Mouse (Mus musculus) liver, postnatal 0 days (tissue): ENCODE measurements around the gene Samd8. TPM values are rescaled to one million over a fixed set of nuclear protein-coding genes. Genes with fewer than 3 reads are reported as not detected.

Source experiments
- ATAC-seq: fragments of 200-750 bp; cut with Nextera tagmentation; 2 replicates; pipeline ENCODE4 v1.8.0; 2017; ENCODE audit warnings: mild to moderate bottlenecking, moderate library complexity
- DNase-seq: peaks from one replicate; pipeline ENCODE4 v3.0.0-alpha.2; 2016
- H3K27ac ChIP-seq: fragments of 300-500 bp; sonication (generic); 2 replicates; pipeline ENCODE4 v1.5.1; 2014; ENCODE audit warnings: antibody characterized with exemption, moderate library complexity, mild to moderate bottlenecking, low read depth
- H3K27me3 ChIP-seq: fragments of 300-500 bp; sonication (generic); 2 replicates; pipeline ENCODE4 v1.6.1; 2014; ENCODE audit warnings: low read length, control low read depth, mixed read lengths; ENCODE audit not compliant: insufficient read depth
- H3K36me3 ChIP-seq: fragments of 300-500 bp; sonication (generic); replicated peaks from 2 replicates; pipeline ENCODE4 v1.6.1; 2014; ENCODE audit warnings: mild to moderate bottlenecking, control low read depth, low read length, moderate library complexity, mixed read lengths; ENCODE audit not compliant: insufficient read depth
- H3K4me1 ChIP-seq: fragments of 300-500 bp; sonication (generic); 2 replicates; pipeline ENCODE4 v1.6.1; 2014; ENCODE audit warnings: antibody characterized with exemption, mild to moderate bottlenecking, control low read depth; ENCODE audit not compliant: insufficient read depth
- H3K4me2 ChIP-seq: fragments of 300-500 bp; sonication (generic); 2 replicates; pipeline ENCODE4 v1.6.1; 2014; ENCODE audit warnings: low read depth, mild to moderate bottlenecking, low read length, moderate library complexity, mixed read lengths
- H3K4me3 ChIP-seq: fragments of 300-500 bp; sonication (generic); 2 replicates; pipeline ENCODE4 v1.5.1; 2014; ENCODE audit warnings: low read depth, low read length
- H3K9ac ChIP-seq: fragments of 300-500 bp; sonication (generic); replicated peaks from 2 replicates; pipeline ENCODE4 v1.6.1; 2014; ENCODE audit warnings: mild to moderate bottlenecking, moderate library complexity
- H3K9me3 ChIP-seq: fragments of 300-500 bp; sonication (generic); 2 replicates; pipeline ENCODE4 v1.6.1; 2016; ENCODE audit warnings: mild to moderate bottlenecking, control low read depth, low read length, mixed read lengths
- CTCF ChIP-seq: sonication (generic); IDR thresholded peaks from 2 replicates; pipeline ENCODE4 v1.5.1; 2016; ENCODE audit warnings: antibody characterized with exemption, low read depth
- EP300 ChIP-seq: IDR thresholded peaks from 2 replicates; pipeline ENCODE4 v1.6.1; 2016; ENCODE audit warnings: antibody characterized with exemption, low read depth, mild to moderate bottlenecking
- WGBS: fragments of 180-500 bp; shearing (Covaris S2); extraction: QIAGEN DNeasy Blood & Tissue Kit; methylation state at CpG from one replicate; pipeline ENCODE4 v1.1.7; 2014; ENCODE audit not compliant: insufficient replicate concordance; 5-methylcytosine and 5-hydroxymethylcytosine counted together
- polyA plus RNA-seq: library from polyadenylated mRNA; unstranded; fragments of >200 nt; fragmentation: Nextera tagmentation; extraction: Ambion mirVana; gene quantifications from 2 replicates; pipeline ENCODE4 v1.2.1, GENCODE M21; 2015

The Samd8 gene
- polyA plus RNA-seq, 1 experiment from 2014 or later: 4.1 TPM

DNA sequence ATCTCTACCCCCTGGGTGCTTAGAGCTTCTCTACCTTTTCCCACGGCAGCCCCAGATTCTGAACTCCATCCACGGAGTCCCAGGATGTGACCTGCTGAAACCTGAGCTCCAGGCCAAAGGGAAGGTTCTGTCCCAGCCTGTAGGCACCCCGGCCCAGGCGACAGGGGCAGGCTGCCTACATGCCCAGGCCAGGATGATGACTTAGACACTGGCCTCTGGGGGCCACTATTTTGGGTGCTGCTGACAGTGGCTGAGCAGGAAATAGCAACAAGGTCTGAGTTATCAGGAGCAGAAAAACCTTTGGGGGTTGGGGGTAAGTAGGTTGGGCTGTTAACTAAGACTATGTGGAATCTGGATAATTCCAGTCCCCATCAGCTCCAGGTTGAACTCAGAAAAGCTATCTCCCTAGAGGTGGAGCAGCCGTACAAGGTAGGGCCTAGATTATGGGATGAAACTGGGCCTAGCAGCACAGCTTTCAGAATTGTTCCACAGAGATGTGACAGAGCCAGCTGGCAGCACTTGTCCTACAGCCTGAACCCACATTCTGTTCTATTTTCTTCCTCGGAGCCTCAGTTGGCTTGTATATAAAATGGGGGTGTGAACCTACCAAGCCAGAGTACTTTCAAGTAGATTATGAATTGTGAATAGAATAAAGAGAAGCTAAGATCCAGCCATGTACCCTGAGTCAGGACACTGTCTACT, 21.1 kb upstream of the Samd8 start:
- no peak for DNase-seq
- TF ChIP-seq EP300 (no peak), CTCF (no peak)

DNA sequence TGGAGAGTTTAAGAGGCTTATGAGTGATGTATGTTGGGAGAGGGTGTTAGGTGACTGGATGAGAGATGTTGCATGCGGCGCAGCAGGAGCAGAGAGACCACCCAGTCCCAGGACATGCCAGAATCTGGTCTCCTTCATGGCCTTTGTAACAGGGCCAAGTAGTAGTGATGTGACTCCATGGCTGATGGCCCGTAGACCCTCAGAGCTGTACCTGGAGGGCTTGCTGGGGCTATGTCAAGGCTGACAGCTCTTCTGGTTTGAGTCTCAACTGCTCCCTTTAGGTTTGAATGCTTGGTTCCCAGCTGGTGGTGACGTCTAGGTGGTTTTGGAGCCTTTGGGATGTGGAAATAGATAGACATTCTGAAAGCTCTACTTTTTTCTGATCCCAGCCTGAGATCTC, 20.4 kb upstream of the Samd8 start:
- Histone ChIP-seq H3K36me3 (no peaks in the 10 kb centered on the region), H3K4me3 (no peak overlapping the region), H3K4me1 (no peaks in the 10 kb centered on the region), H3K9me3 (peaks cover 4% of the 10 kb centered on the region; the same call in 1 of the 2 replicates), H3K4me2 (no peak overlapping the region), H3K9ac (no peak overlapping the region), H3K27me3 (no peaks in the 10 kb centered on the region), H3K27ac (no peak overlapping the region)
- TF ChIP-seq EP300: no peak
- TF ChIP-seq CTCF: no peak
- no peak for ATAC-seq
- DNase-seq: no peak
- WGBS: 84% methylated on average over 4 of the region's 4 CpGs

More for the DNA sequence above, 21.1 kb upstream of the Samd8 start:
- H3K9ac ChIP-seq: no peak overlapping the region
- 70% methylated on average over 6 of the region's 6 CpGs for WGBS
- H3K4me1 ChIP-seq: no peaks in the 10 kb centered on the region
- no peak overlapping the region for H3K4me3 ChIP-seq
- no peak overlapping the region for H3K4me2 ChIP-seq
- H3K27ac ChIP-seq: no peak overlapping the region
- peaks cover 4% of the 10 kb centered on the region; the same call in 1 of the 2 replicates for H3K9me3 ChIP-seq
- H3K27me3 ChIP-seq: no peaks in the 10 kb centered on the region
- H3K36me3 ChIP-seq: no peaks in the 10 kb centered on the region
- ATAC-seq: no peak

DNA sequence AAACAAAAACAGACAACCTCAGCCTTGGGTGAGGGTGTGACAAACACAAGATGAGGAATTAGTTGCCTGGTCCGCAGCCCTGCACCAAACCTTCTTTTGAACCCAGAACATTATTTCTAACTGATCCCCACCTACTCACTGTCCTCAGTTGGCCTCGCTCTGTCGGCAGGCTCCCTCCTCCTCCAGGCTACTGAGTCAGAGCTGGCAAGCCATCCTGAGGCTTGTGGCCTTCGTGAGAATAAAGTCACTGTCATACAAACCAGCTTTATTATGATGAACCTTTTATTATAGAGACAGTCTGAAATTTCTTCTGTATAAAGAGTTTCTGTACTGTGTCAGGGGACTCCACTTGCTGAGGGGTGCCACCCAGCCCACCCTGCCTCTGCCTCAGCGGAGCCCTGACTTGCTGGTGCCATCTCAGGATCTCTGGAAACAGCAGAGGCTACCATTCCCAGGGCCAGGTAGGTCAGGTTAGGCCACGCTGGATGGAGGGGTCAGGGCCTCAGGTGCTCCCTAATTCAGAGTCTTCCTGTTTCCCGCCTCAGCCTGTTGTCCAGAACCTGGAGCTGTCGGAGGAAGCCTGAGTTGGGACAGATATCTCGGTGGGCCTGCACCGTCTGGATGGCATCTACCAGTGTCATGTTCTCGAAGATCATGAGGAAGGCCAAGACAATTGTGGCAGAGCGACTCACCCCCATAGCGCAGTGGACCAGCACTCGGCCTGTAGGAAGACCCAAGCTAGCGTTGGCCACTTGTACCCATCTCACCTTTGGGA, 17.0 kb upstream of the Samd8 start:
- no peak overlapping the region for H3K4me3 ChIP-seq
- no peak for DNase-seq
- TF ChIP-seq EP300 (no peak), CTCF (no peak)
- H3K9ac ChIP-seq: no peak overlapping the region
- no peaks in the 10 kb centered on the region for H3K4me1 ChIP-seq
- H3K27ac ChIP-seq: no peak overlapping the region
- no peaks in the 10 kb centered on the region for H3K27me3 ChIP-seq
- no peak for ATAC-seq
- 85% methylated on average over 15 of the region's 15 CpGs for WGBS
- no peaks in the 10 kb centered on the region for H3K36me3 ChIP-seq
- no peak overlapping the region for H3K4me2 ChIP-seq
- peaks cover 4% of the 10 kb centered on the region; the same call in 1 of the 2 replicates for H3K9me3 ChIP-seq

DNA sequence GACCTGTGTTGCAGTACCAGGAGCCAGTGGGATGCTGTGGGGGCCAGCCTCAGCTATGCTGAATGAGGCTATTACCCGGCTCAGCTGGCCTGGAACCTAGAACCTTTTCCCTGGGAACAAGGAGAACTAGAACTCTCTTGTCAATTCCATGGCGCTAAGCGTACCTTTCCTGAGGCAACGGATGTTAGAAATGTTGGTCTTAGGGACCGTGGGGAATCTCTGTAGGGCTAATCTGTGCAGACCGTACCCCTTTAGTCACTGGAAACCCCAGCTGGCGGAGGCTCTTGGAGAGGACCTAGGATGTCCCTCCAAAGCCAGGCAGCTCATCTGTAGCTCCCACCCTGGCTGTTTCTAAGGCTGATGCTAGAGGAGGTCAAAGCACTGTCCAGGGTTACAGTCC, 10.0 kb upstream of the Samd8 start:
- Histone ChIP-seq H3K27ac (no peak overlapping the region), H3K27me3 (no peaks in the 10 kb centered on the region), H3K9me3 (no peaks in the 10 kb centered on the region), H3K4me2 (no peak overlapping the region), H3K9ac (no peak overlapping the region), H3K4me3 (no peak overlapping the region), H3K36me3 (no peaks in the 10 kb centered on the region), H3K4me1 (no peaks in the 10 kb centered on the region)
- 85% methylated on average over 7 of the region's 7 CpGs for WGBS
- DNase-seq (no peak), ATAC-seq (no peak)
- TF ChIP-seq CTCF (no peak), EP300 (no peak)

DNA sequence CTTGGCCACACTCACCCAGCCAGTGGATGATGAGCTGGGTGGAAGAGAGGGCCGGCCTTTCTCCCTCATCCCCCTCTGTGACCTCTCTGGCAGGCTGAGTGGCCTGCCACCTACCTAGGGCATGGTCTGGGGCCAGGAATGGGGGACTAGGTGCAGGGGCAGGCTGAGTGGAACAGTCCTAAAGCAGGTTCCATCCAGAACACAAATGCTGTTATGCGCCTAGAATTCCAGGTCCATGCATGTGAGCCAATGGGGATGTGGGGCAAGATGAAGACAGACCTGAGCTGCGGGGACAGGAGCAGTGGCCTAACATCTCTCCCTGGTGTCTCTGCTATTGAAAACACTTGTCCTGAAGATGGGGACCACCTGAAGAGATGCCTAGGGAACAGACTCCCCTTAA, 9.0 kb upstream of the Samd8 start:
- no peak for DNase-seq
- TF ChIP-seq EP300 (no peak), CTCF (no peak)

DNA sequence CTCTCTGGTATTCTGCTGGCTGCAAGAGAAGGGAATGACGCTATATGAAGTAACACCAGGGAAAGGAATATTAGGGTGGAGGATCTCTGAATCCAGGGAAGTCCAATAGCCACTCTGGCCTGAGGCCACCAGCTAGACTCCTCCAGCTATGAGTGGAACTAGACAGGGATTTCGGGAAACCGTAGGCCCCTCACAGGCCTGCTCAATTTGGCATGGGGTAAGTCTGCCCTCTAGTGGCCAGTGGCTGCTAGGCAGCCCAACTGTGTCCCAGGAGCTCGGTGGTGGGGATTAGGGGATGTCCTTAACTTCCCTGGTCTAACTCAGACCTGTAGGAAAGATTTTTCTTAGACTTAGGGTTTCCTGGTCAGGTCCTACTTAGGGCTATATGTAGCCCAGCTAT, 8.5 kb upstream of the Samd8 start:
- Histone ChIP-seq H3K9ac (no peak overlapping the region), H3K36me3 (no peaks in the 10 kb centered on the region), H3K27ac (no peak overlapping the region), H3K4me1 (no peaks in the 10 kb centered on the region), H3K27me3 (no peaks in the 10 kb centered on the region), H3K9me3 (no peaks in the 10 kb centered on the region), H3K4me3 (no peak overlapping the region), H3K4me2 (no peak overlapping the region)
- TF ChIP-seq CTCF: peak; percentile 95
- no peak for TF ChIP-seq EP300
- ATAC-seq: peak; percentile 59
- peak; percentile 81 for DNase-seq
- WGBS: 32% methylated on average over 4 of the region's 4 CpGs

More for the DNA sequence above, 9.0 kb upstream of the Samd8 start:
- Histone ChIP-seq H3K27me3 (no peaks in the 10 kb centered on the region), H3K4me1 (no peaks in the 10 kb centered on the region), H3K9me3 (no peaks in the 10 kb centered on the region), H3K4me3 (no peak overlapping the region), H3K9ac (no peak overlapping the region), H3K36me3 (no peaks in the 10 kb centered on the region), H3K4me2 (no peak overlapping the region), H3K27ac (no peak overlapping the region)
- 86% methylated on average over 3 of the region's 3 CpGs for WGBS
- no peak for ATAC-seq
